8 mouse cellular contexts compared by ENCODE assay signal in the genomic region with DNA sequence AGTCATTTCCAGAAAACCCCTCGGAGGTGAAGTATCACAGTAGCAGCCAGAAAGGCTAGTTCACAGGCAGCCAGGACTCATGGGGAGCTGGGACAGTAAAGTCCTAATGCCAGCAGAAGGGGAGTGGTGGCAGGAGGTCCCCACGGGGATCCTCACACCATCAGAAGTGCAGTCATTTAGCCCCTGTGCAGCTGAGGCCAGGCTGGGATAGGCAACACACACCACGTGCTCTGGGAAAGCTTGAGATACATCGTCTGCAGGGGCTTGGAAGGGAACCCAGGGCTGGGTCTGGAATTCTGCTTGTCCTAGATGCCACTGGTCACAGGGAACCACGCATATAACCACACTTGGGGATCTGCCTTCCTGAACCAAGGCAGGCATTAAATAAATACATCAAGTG. TPM values are rescaled to one million over a fixed set of nuclear protein-coding genes. Genes with fewer than 3 reads are reported as not detected.
DNase-seq lines count a peak whose midpoint lies in the region; ATAC-seq and TF ChIP-seq lines count a peak whose summit lies in the region.
"Had no signal": no experiment of that assay in that cellular context is flagged by ENCODE, and none has a peak within 500 bp of the region (broad histone marks: within the 10 kb centered on the region; RNA-seq: fewer than 3 reads in every experiment).

No protein-coding gene starts in this region.

- WGBS in heart, embryonic 16.5 days, result 29% methylated on average over 5 of the region's 5 CpGs
- WGBS in midbrain, embryonic 11.5 days, result 12% methylated on average over 5 of the region's 5 CpGs

- no peak for TF ChIP-seq CTCF in ES-Bruce4 (IDR thresholded peaks at IDR 0.05; ENCODE audit: low read depth, low read length)

- no peaks in the 10 kb centered on the region for H3K36me3 ChIP-seq in ES-Bruce4 (ENCODE audit: control insufficient read depth, insufficient read depth, low read length, poor library complexity, severe bottlenecking)
- H3K36me3 ChIP-seq in heart, embryonic 16.5 days (ENCODE audit: control insufficient read depth, insufficient read depth), result no peaks in the 10 kb centered on the region
- H3K36me3 ChIP-seq in midbrain, embryonic 11.5 days (ENCODE audit: control insufficient read depth, insufficient read depth, low read length), result no peaks in the 10 kb centered on the region

- no peak overlapping the region for H3K27ac ChIP-seq in ES-Bruce4 (ENCODE audit: insufficient read depth, low read length)
- no peak overlapping the region for H3K27ac ChIP-seq in heart, embryonic 16.5 days (ENCODE audit: low read length)
- H3K27ac ChIP-seq in midbrain, embryonic 11.5 days (ENCODE audit: low read depth, low read length), result no peak overlapping the region

- no peaks in the 10 kb centered on the region for H3K27me3 ChIP-seq in ES-Bruce4 (ENCODE audit: control insufficient read depth, insufficient read depth, low read length, poor library complexity, severe bottlenecking)
- H3K27me3 ChIP-seq in heart, embryonic 16.5 days (ENCODE audit: control insufficient read depth, insufficient read depth, low read length), result no peaks in the 10 kb centered on the region
- no peaks in the 10 kb centered on the region for H3K27me3 ChIP-seq in midbrain, embryonic 11.5 days (ENCODE audit: control insufficient read depth, insufficient read depth, low read length)

- peak overlapping the region; percentile 94; the same call in 1 of the 2 replicates for H3K9ac ChIP-seq in ES-Bruce4 (ENCODE audit: low read depth, poor library complexity, severe bottlenecking)
- H3K9ac ChIP-seq in heart, embryonic 16.5 days (ENCODE audit: low read length), result peak overlapping the region; percentile 91
- H3K9ac ChIP-seq in midbrain, embryonic 11.5 days (ENCODE audit: low read length), result no peak overlapping the region; the same call in 1 of the 2 replicates

- H3K4me1 ChIP-seq in ES-Bruce4 (ENCODE audit: control insufficient read depth, insufficient read depth, low read length), result peaks cover 5% of the 10 kb centered on the region
- H3K4me1 ChIP-seq in heart, embryonic 16.5 days (ENCODE audit: control insufficient read depth, insufficient read depth, low read length), result peaks cover 38% of the 10 kb centered on the region
- H3K4me1 ChIP-seq in midbrain, embryonic 11.5 days (ENCODE audit: control insufficient read depth, insufficient read depth, low read length), result peaks cover 15% of the 10 kb centered on the region

- H3K4me2 ChIP-seq in heart, embryonic 16.5 days (ENCODE audit: low read depth, low read length), result peak overlapping the region; percentile 89
- H3K4me2 ChIP-seq in midbrain, embryonic 11.5 days, result peak overlapping the region; percentile 97

- peak overlapping the region; percentile 79 for H3K4me3 ChIP-seq in ES-Bruce4 (ENCODE audit: low read depth, low read length)
- peak overlapping the region; percentile 79 for H3K4me3 ChIP-seq in heart, embryonic 16.5 days (ENCODE audit: low read length)
- H3K4me3 ChIP-seq in midbrain, embryonic 11.5 days (ENCODE audit: low read depth, low read length), result peak overlapping the region; percentile 84

- peak; percentile 27 for DNase-seq in 3T3-L1 (ENCODE audit: low read depth, low spot score)
- DNase-seq in midbrain, embryonic 11.5 days (ENCODE audit: low spot score, missing footprints), result no peak
- no peak for DNase-seq in c-Kit-positive CD71-positive TER-119-positive erythroid progenitor cells, embryonic 14.5 days (ENCODE audit: low spot score)
- no peak for DNase-seq in urinary bladder, postnatal 10 days (ENCODE audit: low spot score)
- DNase-seq in adrenal gland, postnatal 4 days (ENCODE audit: low spot score in 2 of 2), result no peak
- DNase-seq: adrenal gland, adult 8-10 months had no signal

- no peak for ATAC-seq in heart, embryonic 16.5 days (replicated peaks; ENCODE audit: extremely low read depth, insufficient read depth, low FRiP score)
- ATAC-seq in midbrain, embryonic 11.5 days (ENCODE audit: low FRiP score), result no peak

- no peak for TF ChIP-seq POLR2A in ES-Bruce4 (IDR thresholded peaks at IDR 0.05; ENCODE audit: insufficient read depth, low read length)

- TF ChIP-seq EP300 in ES-Bruce4 (IDR thresholded peaks at IDR 0.05; ENCODE audit: insufficient read depth, low read depth, low read length), result no peak

- H3K9me3 ChIP-seq in ES-Bruce4 (replicated peaks; ENCODE audit: control insufficient read depth, insufficient read depth, low read length, poor library complexity, severe bottlenecking), result no peaks in the 10 kb centered on the region
- no peaks in the 10 kb centered on the region for H3K9me3 ChIP-seq in heart, embryonic 16.5 days (replicated peaks; ENCODE audit: control insufficient read depth, low read length)
- no peaks in the 10 kb centered on the region for H3K9me3 ChIP-seq in midbrain, embryonic 11.5 days (ENCODE audit: control insufficient read depth, low read length)

RNA-seq across cellular contexts. Expression of a gene that starts 1.2 kb away (rescaled TPM):
- polyA plus RNA-seq in ES-Bruce4 (2011; ENCODE audit: insufficient read depth, insufficient read length, low read depth, missing spikeins), result 59.6 and 60.7 TPM in 2 replicates
- polyA plus RNA-seq in heart, embryonic 16.5 days (2015; fragmentation: Nextera tagmentation; extraction: Ambion mirVana), result 5.2 and 5.4 TPM in 2 replicates
- polyA plus RNA-seq in midbrain, embryonic 11.5 days (2014; fragmentation: Nextera tagmentation; extraction: Ambion mirVana), result 2.3 and 2.6 TPM in 2 replicates
- 10 to 100 TPM; 49.4 to 49.5 TPM for total RNA-seq in adrenal gland, postnatal 4 days (2021)
